Mouse (Mus musculus) hindlimb bud, embryonic 11.5 days (tissue): ENCODE measurements around the gene Ubb.

Source experiments
- DNase-seq: peaks from one replicate; pipeline ENCODE4 v3.0.0-alpha.2; 2012; ENCODE audit warnings: low read depth, low spot score; ENCODE audit errors: extremely low spot score

The Ubb gene

GRCm38 (mm10) chr11:62551226-62552119, 502 bp downstream of the Ubb start:
- DNase-seq: no peak

GRCm38 (mm10) chr11:62553186-62553585, 2.2 kb downstream of the Ubb start:
- DNase-seq: no peak

- no peak for DNase-seq
Observed at GRCm38 (mm10) chr11:62553633-62554032, 2.7 kb downstream of the Ubb start.

- no peak for DNase-seq
Observed at GRCm38 (mm10) chr11:62554163-62554855, 3.3 kb downstream of the Ubb start.

- DNase-seq: no peak
Observed at GRCm38 (mm10) chr11:62554934-62555517, 4.1 kb downstream of the Ubb start.

- DNase-seq: no peak
Observed at GRCm38 (mm10) chr11:62555896-62556412, 5.0 kb downstream of the Ubb start.

- no peak for DNase-seq
Observed at GRCm38 (mm10) chr11:62557205-62557604, 6.2 kb downstream of the Ubb start.

GRCm38 (mm10) chr11:62558152-62558551, 7.2 kb downstream of the Ubb start:
- no peak for DNase-seq

- no peak for DNase-seq
Observed at GRCm38 (mm10) chr11:62558961-62559646, 8.1 kb downstream of the Ubb start.

GRCm38 (mm10) chr11:62560463-62561016, 9.6 kb downstream of the Ubb start:
- no peak for DNase-seq

- DNase-seq: no peak
Observed at GRCm38 (mm10) chr11:62563590-62563989, 12.6 kb downstream of the Ubb start.

- DNase-seq: no peak
Observed at GRCm38 (mm10) chr11:62565747-62566146, 14.8 kb downstream of the Ubb start.

- no peak for DNase-seq
Observed at GRCm38 (mm10) chr11:62566211-62566610, 15.2 kb downstream of the Ubb start.

- no peak for DNase-seq
Observed at GRCm38 (mm10) chr11:62568300-62568699, 17.3 kb downstream of the Ubb start.

GRCm38 (mm10) chr11:62573959-62574702, 23.2 kb downstream of the Ubb start, which contains the start of gene Trpv2:
Trpv2 (plus strand) TSS chr11:62574486.
- DNase-seq: no peak

- no peak for DNase-seq
Observed at GRCm38 (mm10) chr11:62574703-62575085, 23.7 kb downstream of the Ubb start.

- peak; percentile 64 for DNase-seq
Observed at GRCm38 (mm10) chr11:62575297-62575658, 24.3 kb downstream of the Ubb start.

- no peak for DNase-seq
Observed at GRCm38 (mm10) chr11:62575659-62576438, 24.9 kb downstream of the Ubb start.

- no peak for DNase-seq
Observed at GRCm38 (mm10) chr11:62576530-62577152, 25.7 kb downstream of the Ubb start.
